Mouse (Mus musculus): Measurements from ENCODE around the gene BC024978.

BC024978 gene

DNA sequence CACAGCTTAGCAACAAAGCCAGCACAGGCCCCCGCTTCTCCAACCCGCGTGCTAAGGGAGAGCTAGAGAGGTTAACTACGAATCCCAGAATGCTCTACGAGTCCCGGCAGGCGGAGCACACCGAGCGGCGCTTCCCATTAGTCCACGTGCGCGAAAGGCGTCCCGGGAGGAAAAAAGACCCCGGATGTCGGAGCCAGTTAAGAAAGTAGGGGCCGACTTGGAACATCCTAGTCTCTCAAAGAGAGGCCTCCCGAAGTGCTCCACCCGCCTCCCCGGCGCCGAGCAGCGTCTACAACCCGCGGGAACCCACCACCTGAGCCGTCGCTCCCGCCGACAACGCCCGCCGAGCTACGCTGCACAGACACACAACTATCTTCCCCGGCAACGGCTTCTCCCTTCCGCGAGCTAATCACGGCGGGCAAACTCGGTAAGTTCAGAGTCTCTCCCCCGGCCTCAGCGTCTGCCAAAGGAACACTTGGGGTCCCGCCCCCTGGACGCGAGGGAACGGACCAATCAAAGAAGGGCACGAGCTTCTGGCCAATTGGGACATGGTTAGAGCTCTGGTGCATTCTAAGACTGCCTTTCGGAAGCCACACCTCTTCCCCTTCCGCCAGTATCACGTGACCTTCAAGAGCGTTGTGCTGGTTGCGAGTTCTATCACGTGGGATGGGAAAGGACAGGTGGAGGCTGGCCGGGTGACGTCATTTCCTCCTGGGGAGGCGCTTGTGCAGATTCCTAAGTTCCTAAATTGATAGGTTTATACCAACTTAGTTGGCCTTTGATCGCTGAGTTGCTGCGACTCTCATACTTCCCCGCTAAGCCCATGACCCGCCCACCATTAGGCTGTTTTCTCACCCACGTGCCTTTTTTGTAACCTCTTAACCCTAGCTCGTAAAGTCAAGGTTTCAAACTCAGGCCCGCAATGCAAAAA, at the start of gene BC024978, which contains the start of gene Snrpa:
Gene BC024978, plus strand, starts transcription at position 101 of the 931 bp plus-strand sequence.
Gene Snrpa, minus strand, starts transcription at position 591 of the 931 bp plus-strand sequence.
- peak; percentile 99 for DNase-seq (ENCODE audit: low read depth)

DNA sequence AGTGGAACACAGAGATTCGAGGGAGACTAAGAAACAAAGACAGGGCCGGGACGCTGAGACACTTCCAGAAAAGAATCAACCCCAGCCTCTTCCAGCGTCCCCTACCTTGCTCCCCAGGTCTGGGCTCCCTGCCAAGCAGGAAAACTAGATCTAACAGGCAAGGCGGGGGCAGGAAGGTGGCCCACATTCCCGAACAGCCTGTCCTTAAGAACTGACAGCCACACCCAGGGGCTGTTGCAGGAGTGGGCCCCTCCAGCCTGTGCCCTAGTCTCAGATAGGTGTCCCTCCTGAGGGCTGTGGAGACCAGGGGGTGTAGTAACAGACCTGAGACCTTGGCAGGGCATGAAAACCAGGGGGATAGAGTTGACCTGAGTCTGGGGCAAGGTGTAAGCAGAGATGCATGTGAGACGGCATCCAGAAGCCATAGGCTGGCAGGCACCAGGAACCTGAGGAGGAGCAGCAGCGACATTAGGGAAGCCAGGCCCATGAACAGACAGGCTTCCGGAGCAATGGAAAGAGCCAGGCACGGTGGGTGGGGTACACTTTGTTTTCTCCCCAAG, 42.3 kb upstream of the BC024978 start, which contains the start of gene Cyp2t4:
Gene Cyp2t4, plus strand, starts transcription at position 510 of the 560 bp plus-strand sequence.
- no peak for DNase-seq (ENCODE audit: low read depth)

DNA sequence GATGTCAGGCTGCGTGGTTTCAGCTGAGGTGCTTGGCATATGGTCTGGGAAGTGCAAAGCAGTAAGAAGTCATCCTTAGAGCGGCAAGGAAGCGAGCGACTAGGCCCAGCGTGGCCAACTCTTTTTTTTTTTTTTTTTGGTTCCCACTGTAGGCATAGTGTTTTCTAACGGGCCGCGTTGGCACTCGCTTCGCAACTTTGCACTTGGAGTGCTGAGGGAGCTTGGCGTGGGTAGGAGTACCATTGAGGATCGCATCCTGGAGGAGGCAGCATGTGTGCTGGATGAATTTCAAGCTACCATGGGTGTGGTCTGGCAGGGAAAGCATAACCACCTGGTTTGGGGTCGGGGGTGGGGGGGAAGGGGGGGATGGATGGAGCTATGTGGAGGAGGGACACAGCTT, 39.6 kb upstream of the BC024978 start:
- no peak for DNase-seq (ENCODE audit: low read depth)

DNA sequence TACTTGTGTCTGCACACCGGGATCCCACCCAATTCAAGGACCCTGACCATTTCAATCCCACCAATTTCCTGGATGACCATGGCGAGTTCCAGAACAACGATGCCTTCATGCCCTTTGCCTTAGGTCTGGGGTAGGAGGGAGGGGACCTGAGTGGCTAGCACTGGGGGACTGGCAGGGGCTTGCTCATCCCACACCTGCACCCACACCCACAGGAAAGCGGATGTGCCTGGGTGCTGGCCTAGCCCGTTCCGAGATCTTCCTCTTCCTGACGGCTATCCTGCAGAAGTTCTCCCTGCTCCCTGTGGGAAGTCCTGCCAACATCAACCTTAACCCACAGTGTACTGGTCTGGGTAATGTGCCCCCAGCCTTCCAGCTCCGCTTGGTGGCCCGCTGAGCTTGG, 37.4 kb upstream of the BC024978 start:
- DNase-seq (ENCODE audit: low read depth) = no peak

DNA sequence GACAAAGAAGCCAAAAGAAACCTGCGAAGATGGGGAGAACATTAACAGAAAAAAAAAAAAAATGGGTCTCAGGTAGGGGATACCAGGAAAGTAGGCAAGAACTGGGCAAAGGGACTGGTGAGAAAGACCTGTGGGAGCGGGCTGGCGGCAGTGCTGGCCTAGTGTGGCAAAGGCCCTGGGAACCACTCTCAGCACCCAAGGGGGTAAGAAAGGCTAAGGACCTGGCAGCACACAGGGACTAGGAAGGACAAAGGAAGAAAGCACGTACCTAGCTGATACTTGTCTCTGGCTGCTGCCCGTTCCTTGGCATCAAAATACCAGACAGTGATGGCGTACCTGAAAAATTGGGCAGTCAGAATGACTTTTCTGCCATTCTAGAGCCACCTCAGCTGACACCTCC, 36.3 kb upstream of the BC024978 start:
- DNase-seq (ENCODE audit: low read depth) = no peak

DNA sequence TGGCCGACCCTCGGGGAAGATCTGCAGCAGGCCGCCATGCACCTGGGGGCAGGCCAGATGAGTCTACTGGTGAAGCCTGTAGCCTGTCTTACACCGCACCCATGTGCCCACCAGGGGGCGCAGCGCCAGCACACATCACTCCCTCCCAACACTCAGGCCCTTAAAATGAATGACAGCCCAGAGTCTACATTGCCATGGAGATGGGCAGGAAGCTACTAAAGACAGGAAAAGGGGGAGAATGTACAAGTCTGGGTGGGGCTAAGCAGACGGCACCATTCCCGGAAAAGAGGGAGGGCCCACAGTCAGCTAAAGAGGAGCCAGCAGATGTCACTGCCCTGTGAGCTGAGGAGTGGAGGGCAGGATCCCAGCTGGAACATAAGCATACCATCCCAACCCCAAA, 35.7 kb upstream of the BC024978 start:
- DNase-seq (ENCODE audit: low read depth) = peak; percentile 69

DNA sequence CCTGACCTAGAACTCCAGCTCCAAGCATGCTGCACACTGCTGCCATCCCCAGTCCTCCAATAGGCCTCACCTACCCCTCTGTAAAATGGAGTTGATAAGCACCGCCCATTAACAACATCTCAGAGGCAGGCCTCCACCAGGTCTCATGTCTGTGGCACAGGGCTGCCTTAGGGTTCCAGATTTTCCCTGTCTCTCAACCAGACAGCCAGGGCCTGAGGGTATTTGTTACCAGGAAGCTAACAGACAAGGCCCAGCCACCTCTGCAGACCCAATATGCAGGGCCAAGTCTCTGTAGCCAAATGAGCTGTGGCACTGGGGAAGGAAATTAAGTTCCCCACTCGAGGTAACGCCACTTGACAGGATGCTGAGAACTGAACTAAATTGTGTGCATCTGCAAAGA, 34.7 kb upstream of the BC024978 start:
- DNase-seq (ENCODE audit: low read depth) = no peak

DNA sequence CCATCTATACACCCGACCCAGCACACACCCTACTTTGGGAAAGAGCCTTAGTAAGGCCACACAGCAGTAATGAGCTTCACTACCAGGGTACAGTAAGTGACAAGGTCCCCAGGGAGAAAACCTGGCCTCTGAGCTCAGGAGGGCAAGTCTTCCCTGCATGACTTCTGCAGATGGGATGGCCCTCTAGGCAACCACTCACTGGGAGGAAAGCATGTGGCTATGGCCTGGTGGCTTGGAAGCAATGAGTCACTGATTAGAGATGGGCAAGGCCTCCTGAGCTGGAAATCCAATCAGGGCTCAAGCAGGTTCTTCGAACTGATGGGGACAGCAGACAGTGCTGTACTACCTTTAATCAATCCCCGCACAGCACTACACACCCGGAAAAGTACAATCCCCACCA, 33.8 kb upstream of the BC024978 start:
- no peak for DNase-seq (ENCODE audit: low read depth)

DNA sequence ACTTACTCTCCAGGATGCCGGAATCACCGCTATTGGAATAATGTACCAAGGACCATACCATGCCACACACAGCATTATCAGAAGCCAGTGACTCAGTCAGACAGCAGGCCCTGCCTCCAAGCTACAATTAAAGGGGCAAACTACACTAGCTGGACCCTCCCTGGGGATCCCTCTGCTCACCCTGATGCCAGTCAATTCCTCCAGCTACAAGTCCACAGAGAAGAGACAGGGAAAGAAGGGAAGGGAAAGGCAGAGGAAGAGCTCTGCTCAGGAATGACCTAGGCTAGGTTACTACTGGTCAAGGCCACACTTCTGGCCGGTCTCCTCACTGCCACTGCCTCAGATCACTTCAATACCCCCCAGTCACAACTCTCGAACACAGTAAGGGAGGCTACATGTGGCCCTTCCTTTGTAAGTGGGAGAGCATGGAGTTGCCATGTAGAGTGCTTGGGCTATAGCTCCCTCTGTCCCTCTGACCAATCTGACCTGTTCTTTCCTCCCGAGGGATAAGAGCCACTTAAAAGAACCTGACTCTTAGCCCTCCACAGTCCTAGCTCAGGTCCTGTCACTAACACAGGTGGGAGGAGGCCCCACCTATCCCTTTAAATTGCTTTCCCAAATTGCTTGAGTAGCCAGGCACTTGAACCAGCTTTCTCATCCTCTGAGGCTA, 32.7 kb upstream of the BC024978 start:
- DNase-seq (ENCODE audit: low read depth) = no peak

DNA sequence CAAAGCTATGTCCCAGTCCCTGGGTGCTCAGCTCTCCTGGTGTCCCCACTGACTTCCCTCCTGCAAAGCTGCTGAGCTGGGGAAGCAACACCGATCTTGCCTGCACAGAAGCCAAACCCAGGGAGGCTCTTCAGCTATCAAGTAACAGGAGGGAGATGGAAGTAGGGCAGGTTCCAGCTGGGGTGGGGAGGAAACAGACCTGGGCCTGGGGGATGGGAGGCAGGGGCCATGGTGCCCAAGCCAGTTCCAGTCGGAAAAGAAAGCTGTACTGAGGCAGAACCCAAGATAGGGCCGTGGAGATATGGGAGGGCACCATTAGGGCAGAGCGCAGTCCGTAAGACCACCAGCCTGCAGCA, 32.2 kb upstream of the BC024978 start:
- no peak for DNase-seq (ENCODE audit: low read depth)

DNA sequence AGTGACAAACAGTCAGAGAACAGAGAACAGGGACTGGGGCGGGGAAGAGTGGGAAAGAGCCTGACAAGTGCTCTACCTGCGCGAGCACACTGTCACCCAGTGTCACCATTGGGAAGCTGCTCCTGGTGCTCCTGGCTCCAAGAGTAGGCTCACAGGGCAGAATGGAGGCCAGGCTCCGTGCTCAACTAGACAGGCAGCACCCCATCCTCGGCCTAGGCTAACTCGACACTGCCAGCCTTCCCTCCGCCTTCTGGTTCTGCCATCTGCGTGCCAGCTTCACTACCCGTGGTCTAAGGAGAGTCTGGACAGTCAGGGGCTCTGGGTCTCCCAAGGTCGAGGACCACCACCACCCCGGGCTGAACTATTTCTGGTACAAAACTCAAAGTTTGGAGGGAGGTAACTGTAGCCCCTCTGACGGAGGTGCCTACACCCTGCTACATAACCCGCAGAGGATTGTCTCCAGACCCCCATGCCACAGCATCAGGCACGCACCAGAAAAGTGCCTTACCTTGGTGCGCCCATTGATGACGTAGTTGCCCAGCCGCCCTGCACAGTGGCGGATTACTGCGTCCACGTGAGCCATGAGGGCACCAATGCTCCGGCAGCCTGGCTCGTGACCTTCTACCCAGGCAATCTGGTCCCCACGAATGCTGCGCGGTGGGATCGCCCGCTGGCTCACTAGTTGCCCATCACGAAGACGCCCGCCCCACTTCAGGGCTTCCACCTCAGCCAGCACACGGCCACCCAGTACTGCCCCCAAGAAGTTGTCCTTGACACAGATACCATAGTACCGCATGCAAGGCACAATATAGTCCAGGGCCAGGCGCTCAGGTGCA, 31.3 kb upstream of the BC024978 start:
- no peak for DNase-seq (ENCODE audit: low read depth)

DNA sequence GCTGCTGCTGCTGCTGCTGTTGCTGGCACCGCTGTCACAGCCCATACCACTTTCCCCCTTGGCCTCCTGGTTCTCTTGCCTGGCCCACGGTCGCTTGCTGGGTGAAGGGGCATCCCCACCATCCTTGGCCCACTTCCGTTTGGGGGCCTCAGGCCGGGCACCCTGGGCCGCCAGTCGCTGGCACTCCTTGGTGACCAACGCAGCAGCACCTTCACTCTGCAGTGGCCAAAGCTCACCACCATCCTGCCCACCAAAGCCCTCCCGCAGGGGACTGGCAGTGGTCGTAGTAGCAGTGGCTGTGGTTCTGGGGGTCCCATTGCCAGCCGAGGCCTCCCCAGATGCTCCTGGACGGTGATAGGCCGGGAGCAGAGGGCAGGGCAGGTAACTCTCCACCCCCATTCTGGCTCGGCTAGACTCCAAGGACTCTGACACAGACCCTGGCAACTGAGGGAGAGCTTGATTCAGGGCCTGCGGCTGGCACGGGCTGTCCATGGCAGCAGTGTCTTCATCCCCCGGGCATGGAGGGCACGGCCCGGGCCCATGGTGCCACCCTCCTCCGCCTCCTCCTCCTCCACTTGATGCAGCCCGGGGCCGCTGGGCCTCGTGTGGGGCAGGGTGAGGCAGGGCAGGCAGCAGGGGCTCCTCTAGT, 30.4 kb upstream of the BC024978 start:
- DNase-seq (ENCODE audit: low read depth) = no peak

DNA sequence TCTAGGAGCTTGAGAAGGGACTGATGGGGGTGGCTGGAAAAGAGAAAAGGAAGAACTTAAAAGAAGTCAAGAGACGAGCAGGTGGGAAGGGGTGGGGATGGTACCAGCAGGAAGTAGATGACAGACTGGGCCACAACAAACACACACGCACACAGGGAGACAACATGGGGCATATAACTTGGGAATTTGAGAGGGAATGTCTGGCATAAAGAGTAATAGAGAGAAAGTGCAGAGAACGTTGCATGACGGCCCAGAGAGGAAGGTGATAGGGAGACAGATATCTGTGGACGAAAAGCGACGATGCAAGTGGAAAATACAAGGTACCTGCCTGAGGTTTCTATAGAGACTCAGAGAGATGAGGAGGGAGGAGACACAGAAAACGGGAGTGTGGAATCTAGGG, 29.9 kb upstream of the BC024978 start:
- DNase-seq (ENCODE audit: low read depth) = no peak

DNA sequence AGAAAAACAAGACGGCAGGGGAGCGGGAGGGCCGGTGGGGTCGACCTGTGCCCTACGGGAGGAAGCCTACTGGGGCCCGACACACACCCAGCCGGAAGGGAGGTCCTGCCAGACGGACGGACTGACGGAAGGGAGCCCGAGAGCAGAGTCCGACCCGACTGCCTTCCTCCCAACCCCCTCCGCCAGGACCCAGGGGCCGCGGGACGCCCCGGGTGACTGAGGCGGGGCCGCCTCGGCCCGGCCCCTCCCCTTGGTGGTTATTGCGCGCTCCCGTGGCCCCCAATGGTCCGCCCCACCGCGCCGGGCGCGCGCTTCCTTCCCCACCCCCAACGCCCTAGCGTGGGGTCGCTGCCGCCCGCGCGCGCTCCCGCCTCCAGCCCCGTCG, 29.4 kb upstream of the BC024978 start:
- DNase-seq (ENCODE audit: low read depth) = peak; percentile 63

DNA sequence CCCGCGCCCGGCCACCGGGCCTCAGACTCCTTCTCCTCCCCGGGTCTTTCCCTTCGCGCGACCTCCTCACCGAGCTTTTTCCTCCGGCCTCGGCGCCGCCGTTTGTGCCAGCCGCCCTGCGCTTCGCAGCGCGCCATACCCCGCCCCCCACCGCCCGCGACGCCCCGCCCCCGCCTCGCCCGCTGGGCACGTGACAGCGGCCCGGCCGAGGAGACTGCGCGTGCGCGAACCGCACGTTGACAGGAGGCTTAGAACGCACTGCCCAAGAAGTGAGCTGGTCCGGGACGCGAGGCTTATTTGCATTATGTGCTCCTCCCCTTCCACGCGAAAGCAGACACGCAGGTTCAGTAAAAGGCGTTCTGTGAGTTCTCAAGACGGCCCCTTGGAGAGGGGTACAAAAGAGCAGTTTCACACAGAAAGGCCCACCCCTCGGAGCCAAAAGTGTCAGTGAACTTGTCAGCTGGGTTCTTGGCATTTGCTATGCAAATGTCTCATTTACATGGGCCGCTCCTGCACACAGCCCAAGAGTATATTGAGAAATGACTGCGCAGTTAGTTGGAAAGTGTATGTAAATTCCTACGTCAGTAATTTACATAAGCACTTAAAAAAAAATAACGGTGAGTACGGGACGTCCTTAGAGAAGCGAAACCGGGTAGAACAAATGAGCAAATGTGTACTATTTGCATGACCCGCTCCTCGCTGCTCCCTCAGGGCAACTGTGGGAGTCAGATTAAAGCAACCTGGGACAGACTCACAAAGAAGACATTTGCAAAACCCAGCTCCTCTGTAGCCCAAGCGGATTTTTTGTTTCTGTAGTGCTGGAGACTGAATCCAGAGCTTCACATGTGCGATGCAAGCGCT, 28.7 kb upstream of the BC024978 start, which contains the start of gene Egln2:
Gene Egln2, minus strand, starts transcription at position 189 of the 861 bp plus-strand sequence.
- peak; percentile 85 for DNase-seq (ENCODE audit: low read depth)

DNA sequence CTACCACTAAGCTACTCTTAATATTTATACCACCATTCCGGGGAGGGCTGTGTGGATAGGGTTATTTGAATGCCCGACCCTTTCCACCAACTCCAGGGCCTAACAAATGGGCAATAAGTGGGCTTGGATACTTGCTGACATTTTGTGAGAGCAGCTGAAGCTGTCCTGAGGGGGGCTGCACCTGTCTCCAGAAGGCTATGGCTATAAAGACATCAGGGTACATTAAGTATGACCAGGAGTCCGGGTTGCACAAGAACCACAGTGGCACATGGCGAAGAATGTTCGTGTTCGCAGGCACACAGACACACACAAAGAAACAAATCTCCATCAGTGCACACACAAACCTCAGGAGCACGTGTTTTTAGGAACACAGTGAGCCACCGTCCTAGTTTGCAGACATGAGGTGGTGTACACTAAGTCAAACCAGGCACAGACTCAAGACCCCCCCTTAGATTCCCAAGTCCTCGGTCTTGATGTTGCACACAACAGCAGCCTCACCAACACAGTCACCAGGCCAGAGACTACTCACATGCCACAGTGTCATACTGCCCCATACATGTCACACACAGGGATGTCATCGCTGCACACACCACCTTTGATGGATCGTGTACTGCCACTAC, 28.0 kb upstream of the BC024978 start:
- no peak for DNase-seq (ENCODE audit: low read depth)

DNA sequence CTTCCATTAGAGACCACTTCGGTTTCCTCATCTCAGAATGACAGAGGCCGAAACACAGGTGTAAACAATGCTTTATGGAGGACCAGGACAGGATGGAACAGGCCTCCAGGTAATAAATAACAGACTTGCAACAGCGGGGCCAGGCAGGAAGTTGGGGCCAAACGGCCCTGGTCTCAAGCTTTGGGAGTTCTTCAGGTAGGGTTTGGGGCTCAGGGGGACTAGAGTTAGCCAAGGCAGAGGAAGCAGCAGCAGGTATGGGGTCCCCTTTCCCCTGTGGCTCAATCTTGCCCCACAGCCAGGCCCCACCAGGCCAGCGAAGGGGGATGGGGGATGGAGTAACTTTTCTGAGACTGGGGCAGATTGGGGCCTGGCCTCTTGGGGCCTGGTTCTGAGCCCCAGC, 27.2 kb upstream of the BC024978 start:
- DNase-seq (ENCODE audit: low read depth) = no peak

DNA sequence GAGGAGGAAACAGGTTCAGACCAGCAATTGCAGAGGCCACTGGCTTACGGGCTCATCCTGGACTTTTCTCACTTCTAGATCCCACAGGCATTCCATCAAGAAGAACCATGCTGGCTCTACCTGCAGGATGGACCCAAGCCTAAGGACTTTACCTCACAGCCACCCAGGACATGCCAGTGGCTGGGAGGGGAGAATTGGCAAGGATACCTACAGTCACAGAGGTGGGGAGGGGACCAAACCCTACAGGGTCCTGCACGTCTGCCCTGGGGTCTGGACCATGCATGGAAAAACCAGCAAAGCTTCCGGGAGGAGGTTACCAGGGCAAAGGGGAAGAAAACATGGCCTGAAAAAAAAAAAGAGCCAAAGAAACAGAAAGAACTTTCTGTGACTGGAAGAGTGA, 24.6 kb upstream of the BC024978 start:
- no peak for DNase-seq (ENCODE audit: low read depth)

DNA sequence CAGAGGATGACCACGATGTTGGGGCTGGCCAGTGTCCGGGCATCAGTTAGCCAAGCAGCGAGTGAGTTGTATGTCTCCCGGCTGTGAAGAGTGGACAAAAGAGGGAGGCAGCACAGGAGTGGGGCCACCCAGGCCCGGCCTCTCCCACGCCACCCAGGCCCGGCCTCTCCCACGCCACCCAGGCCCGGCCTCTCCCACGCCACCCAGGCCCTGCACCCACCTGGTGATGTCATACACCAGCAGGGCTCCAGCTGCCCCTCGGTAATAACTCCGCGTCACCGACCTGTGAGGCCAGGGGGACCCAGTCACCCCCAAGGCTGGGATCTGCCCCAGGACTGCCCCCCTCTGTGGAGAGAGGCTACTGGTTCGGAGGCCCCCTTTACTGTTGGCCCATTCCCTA, 21.1 kb upstream of the BC024978 start:
- DNase-seq (ENCODE audit: low read depth) = no peak

DNA sequence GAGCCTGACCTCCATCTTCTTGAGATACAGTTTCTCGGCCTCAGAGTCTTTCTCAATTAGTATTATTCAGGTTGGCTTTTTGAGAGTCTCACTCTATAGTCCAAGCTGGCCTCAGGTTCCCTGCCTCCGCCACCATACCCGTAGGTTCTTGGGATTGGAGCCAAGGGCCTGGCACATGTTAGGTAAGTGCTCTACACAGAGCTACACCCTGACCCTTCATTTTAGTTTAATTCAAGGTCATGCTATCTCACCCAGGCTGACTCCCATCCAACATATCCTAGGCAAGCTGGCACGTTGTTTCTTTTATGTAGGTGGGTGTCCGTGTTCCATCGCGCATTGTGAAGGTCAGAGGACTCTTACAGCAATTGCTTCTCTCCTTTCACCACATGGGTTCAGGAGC, 20.7 kb upstream of the BC024978 start:
- no peak for DNase-seq (ENCODE audit: low read depth)
